Mouse (Mus musculus) liver, embryonic 13.5 days (tissue): ENCODE data around the gene Dnajb3. TPM values are rescaled to one million over a fixed set of nuclear protein-coding genes. Genes with fewer than 3 reads are reported as not detected.
A peak's percentile ranks its signal among the peaks of the same experiment; 100 is the strongest.

Source experiments
- ATAC-seq: fragments of 200-750 bp; cut with Nextera tagmentation; 2 replicates; pipeline ENCODE4 v1.8.0; 2017; ENCODE audit warnings: low read depth, mild to moderate bottlenecking, moderate number of reproducible peaks, moderate library complexity
- DNase-seq: peaks from one replicate; pipeline ENCODE4 v3.0.0; 2022
- H3K27ac ChIP-seq: fragments of 300-500 bp; sonication (generic); 2 replicates; pipeline ENCODE4 v1.5.1; 2015; ENCODE audit warnings: moderate library complexity, mild to moderate bottlenecking, inconsistent platforms
- H3K27me3 ChIP-seq: fragments of 300-500 bp; sonication (generic); 2 replicates; pipeline ENCODE4 v1.6.1; 2015; ENCODE audit warnings: mild to moderate bottlenecking, inconsistent platforms
- H3K36me3 ChIP-seq: fragments of 300-500 bp; sonication (generic); 2 replicates; pipeline ENCODE4 v1.6.1; 2015; ENCODE audit warnings: mild to moderate bottlenecking, inconsistent platforms
- H3K4me1 ChIP-seq: fragments of 300-500 bp; sonication (generic); replicated peaks from 2 replicates; pipeline ENCODE4 v1.6.1; 2015; ENCODE audit warnings: inconsistent platforms
- H3K4me2 ChIP-seq: fragments of 300-500 bp; sonication (generic); 2 replicates; pipeline ENCODE4 v1.6.1; 2015; ENCODE audit warnings: inconsistent platforms, mild to moderate bottlenecking, moderate library complexity
- H3K4me3 ChIP-seq: fragments of 300-500 bp; sonication (generic); replicated peaks from 2 replicates; pipeline ENCODE4 v1.5.1; 2015; ENCODE audit warnings: mild to moderate bottlenecking, inconsistent platforms
- H3K9ac ChIP-seq: fragments of 300-500 bp; sonication (generic); 2 replicates; pipeline ENCODE4 v1.6.1; 2015; ENCODE audit warnings: mild to moderate bottlenecking, inconsistent platforms
- H3K9me3 ChIP-seq: fragments of 300-500 bp; sonication (generic); replicated peaks from 2 replicates; pipeline ENCODE4 v1.6.1; 2016; ENCODE audit warnings: inconsistent platforms
- WGBS: fragments of 180-500 bp; shearing (Covaris S2); methylation state at CpG from one replicate; pipeline ENCODE4 v1.1.7; 2015; ENCODE audit not compliant: insufficient replicate concordance; 5-methylcytosine and 5-hydroxymethylcytosine counted together
- polyA plus RNA-seq: library from polyadenylated mRNA; unstranded; fragments of >200 nt; fragmentation: Nextera tagmentation; extraction: Ambion mirVana; gene quantifications from 2 replicates; pipeline ENCODE4 v1.2.1, GENCODE M21; 2015

Gene Dnajb3
- polyA plus RNA-seq, 1 experiment from 2014 or later: 11.4 TPM

GRCm38 (mm10) chr1:88213766-88214461 lies 8.3 kb upstream of the Dnajb3 start:
- no peaks in the 10 kb centered on the region for H3K36me3 ChIP-seq
- H3K27me3 ChIP-seq: no peaks in the 10 kb centered on the region
- H3K4me2 ChIP-seq: no peak overlapping the region
- WGBS: 60% methylated on average over 2 of the region's 2 CpGs
- no peak overlapping the region for H3K27ac ChIP-seq
- H3K9ac ChIP-seq: no peak overlapping the region
- H3K4me3 ChIP-seq: no peak overlapping the region
- no peaks in the 10 kb centered on the region for H3K4me1 ChIP-seq
- H3K9me3 ChIP-seq: peaks cover 52% of the 10 kb centered on the region
- DNase-seq (no peak), ATAC-seq (0 out of 2 replicates have a peak, but pooled peaks have one; percentile 22)

GRCm38 (mm10) chr1:88213061-88213460 lies 7.5 kb upstream of the Dnajb3 start:
- H3K4me2 ChIP-seq: no peak overlapping the region
- H3K9me3 ChIP-seq: peaks cover 52% of the 10 kb centered on the region
- WGBS: 45% methylated on average over 1 of the region's 1 CpGs
- no peak overlapping the region for H3K27ac ChIP-seq
- peaks cover 8% of the 10 kb centered on the region for H3K4me1 ChIP-seq
- H3K9ac ChIP-seq: no peak overlapping the region
- no peak for ATAC-seq
- no peak overlapping the region for H3K4me3 ChIP-seq
- no peaks in the 10 kb centered on the region for H3K36me3 ChIP-seq
- DNase-seq: no peak
- H3K27me3 ChIP-seq: no peaks in the 10 kb centered on the region

- no peak for DNase-seq
- Histone ChIP-seq H3K9ac (no peak overlapping the region), H3K4me2 (no peak overlapping the region), H3K27me3 (no peaks in the 10 kb centered on the region), H3K36me3 (no peaks in the 10 kb centered on the region), H3K27ac (no peak overlapping the region), H3K9me3 (peaks cover 50% of the 10 kb centered on the region), H3K4me1 (peaks cover 14% of the 10 kb centered on the region), H3K4me3 (no peak overlapping the region)
- ATAC-seq: no peak
- WGBS: 48% methylated on average over 8 of the region's 8 CpGs
Observed at GRCm38 (mm10) chr1:88212341-88213045, 6.9 kb upstream of the Dnajb3 start.

DNA sequence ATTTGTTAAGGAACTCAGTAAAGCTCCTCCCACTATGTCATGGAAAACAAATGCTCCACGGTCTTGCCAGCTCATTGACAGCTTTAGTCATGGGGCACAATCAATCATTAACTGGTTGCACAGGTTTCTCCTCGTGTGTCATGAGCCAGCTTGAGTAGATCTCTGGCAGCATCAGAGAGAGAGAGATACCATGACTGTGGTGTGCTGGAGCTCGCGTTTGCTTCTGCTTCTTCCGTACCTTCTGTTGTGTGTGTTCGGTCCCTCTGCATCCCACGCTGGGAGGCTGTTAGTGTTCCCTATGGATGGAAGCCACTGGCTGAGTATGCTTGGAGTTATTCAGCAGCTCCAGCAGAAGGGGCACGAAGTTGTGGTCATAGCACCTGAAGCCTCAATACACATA lies 6.2 kb upstream of the Dnajb3 start, which contains the start of gene Ugt1a1:
Gene Ugt1a1, plus strand, starts transcription at position 148 of the 400 bp plus-strand sequence.
- Histone ChIP-seq H3K27ac (no peak within 1 kb of the TSS), H3K9me3 (peaks cover 43% of the 10 kb centered on the region), H3K9ac (no peak within 1 kb of the TSS), H3K36me3 (no peaks in the 10 kb centered on the region), H3K4me1 (peaks cover 20% of the 10 kb centered on the region), H3K4me3 (no peak within 1 kb of the TSS), H3K4me2 (no peak within 1 kb of the TSS), H3K27me3 (no peaks in the 10 kb centered on the region)
- DNase-seq (no peak), ATAC-seq (no peak)
- 56% methylated on average over 8 of the region's 8 CpGs for WGBS

DNA sequence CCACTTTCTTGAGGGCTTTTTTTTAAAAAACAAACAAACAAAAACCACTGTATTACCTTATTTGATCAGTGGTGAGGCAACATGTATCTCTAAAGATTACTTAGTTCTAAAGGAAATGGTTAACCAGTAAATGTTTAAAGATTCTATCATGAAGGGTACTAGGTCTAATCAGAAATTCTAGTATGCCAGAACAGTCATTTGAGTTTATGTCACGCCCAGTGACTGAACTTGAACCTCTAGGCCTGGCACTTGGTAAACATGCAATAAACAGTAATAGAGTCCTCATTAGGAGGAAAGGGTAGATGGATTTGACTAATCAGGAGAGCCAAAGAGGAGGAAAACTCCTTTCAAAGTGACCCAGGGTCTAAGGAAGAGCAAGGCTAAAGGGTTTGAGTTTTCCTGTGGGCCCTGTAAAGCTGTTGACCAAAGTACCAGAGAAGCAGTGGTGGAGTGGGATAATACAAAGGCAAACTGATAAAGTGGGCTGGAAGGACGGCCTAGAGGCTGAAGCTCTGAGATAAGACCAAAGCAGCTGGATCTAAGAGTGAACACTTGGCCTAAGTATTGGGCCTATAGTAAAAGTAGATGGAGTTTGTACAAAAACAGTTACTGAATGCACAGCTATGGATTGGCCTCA lies 1.4 kb upstream of the Dnajb3 start:
- Histone ChIP-seq H3K4me2 (peak overlapping the region; percentile 51), H3K27me3 (0 out of 2 replicates have a peak, but pooled peaks cover 2% of the 10 kb centered on the region), H3K27ac (peak overlapping the region; percentile 95), H3K9ac (peak overlapping the region; percentile 57; the same call in 1 of the 2 replicates), H3K36me3 (0 out of 2 replicates have a peak, but pooled peaks cover 3% of the 10 kb centered on the region), H3K4me1 (peaks cover 47% of the 10 kb centered on the region), H3K9me3 (peaks cover 7% of the 10 kb centered on the region), H3K4me3 (no peak overlapping the region)
- WGBS: 18% methylated on average over 2 of the region's 2 CpGs
- ATAC-seq: peak; percentile 90
- DNase-seq: peak; percentile 76

GRCm38 (mm10) chr1:88200456-88200855 lies 5.1 kb downstream of the Dnajb3 start, which contains the start of gene Ugt1a2:
Gene Ugt1a2, plus strand, starts transcription at chr1:88200601.
- H3K4me3 ChIP-seq: no peak within 1 kb of the TSS
- peaks cover 12% of the 10 kb centered on the region; the same call in 1 of the 2 replicates for H3K27me3 ChIP-seq
- H3K36me3 ChIP-seq: 0 out of 2 replicates have a peak, but pooled peaks cover 3% of the 10 kb centered on the region
- ATAC-seq (no peak), DNase-seq (no peak)
- no peak within 1 kb of the TSS for H3K27ac ChIP-seq
- H3K9ac ChIP-seq: no peak within 1 kb of the TSS
- WGBS: 59% methylated on average over 7 of the region's 7 CpGs
- no peak within 1 kb of the TSS for H3K4me2 ChIP-seq
- no peaks in the 10 kb centered on the region for H3K9me3 ChIP-seq
- peaks cover 14% of the 10 kb centered on the region for H3K4me1 ChIP-seq

DNA sequence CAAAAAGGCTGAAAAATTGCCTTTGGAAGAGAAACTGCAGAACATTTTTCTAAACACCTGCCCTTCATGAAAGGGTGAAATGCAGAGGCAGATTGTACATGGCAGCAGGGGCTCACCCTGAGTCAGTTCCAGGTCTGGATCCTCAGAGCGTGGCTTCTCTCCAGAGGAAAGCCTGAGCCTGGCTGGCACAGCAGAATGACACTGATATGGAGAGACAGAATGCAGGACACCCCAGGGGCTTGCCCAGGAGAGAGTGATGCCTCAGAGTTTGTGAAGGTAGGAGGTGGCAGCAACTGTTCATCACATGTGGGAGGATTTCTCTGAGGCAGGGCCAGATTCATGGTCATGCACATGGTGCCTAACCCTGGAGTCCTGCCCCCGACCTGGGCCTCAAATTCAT lies 5.6 kb downstream of the Dnajb3 start:
- DNase-seq (no peak), ATAC-seq (no peak)
- 57% methylated on average over 2 of the region's 2 CpGs for WGBS
- no peak overlapping the region for H3K4me2 ChIP-seq
- 0 out of 2 replicates have a peak, but pooled peaks cover 3% of the 10 kb centered on the region for H3K36me3 ChIP-seq
- peaks cover 9% of the 10 kb centered on the region for H3K4me1 ChIP-seq
- H3K9me3 ChIP-seq: no peaks in the 10 kb centered on the region
- H3K4me3 ChIP-seq: no peak overlapping the region
- no peak overlapping the region for H3K9ac ChIP-seq
- H3K27ac ChIP-seq: no peak overlapping the region
- H3K27me3 ChIP-seq: peaks cover 12% of the 10 kb centered on the region; the same call in 1 of the 2 replicates

- no peak for ATAC-seq
Observed at GRCm38 (mm10) chr1:88197443-88197842, 8.1 kb downstream of the Dnajb3 start.

DNA sequence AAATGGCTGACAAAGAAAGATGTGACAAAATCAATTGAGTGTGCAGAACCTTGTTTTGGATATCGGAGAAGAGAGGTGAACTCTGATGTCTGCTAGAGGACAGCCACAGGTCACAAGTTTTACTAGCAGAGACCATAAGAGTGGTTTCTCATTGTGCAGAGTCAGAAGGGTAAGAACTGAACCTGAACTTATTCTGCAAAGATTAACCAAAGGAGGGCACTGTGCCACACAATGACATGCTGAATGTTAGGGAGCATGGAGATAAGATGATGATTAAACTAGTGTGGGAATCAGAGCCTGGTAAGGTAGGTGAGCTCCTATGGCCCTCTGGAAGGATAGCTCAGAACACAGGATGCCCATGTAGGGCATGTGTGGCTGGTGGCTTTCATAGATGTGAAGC lies 9.9 kb downstream of the Dnajb3 start:
- Histone ChIP-seq H3K9me3 (no peaks in the 10 kb centered on the region), H3K9ac (no peak overlapping the region), H3K27ac (no peak overlapping the region), H3K4me2 (no peak overlapping the region), H3K4me1 (no peaks in the 10 kb centered on the region), H3K27me3 (peaks cover 9% of the 10 kb centered on the region; the same call in 1 of the 2 replicates), H3K4me3 (no peak overlapping the region), H3K36me3 (no peaks in the 10 kb centered on the region)
- WGBS: 58% methylated on average over 1 of the region's 1 CpGs
- DNase-seq (no peak), ATAC-seq (no peak)

More at GRCm38 (mm10) chr1:88197443-88197842, 8.1 kb downstream of the Dnajb3 start:
- Histone ChIP-seq H3K4me3 (no peak overlapping the region), H3K27me3 (peaks cover 9% of the 10 kb centered on the region; the same call in 1 of the 2 replicates), H3K27ac (no peak overlapping the region), H3K9ac (no peak overlapping the region), H3K36me3 (no peaks in the 10 kb centered on the region), H3K9me3 (no peaks in the 10 kb centered on the region), H3K4me2 (no peak overlapping the region), H3K4me1 (no peaks in the 10 kb centered on the region)
- no peak for DNase-seq
- WGBS: 45% methylated on average over 3 of the region's 3 CpGs

- ATAC-seq (no peak), DNase-seq (no peak)
- no peak overlapping the region for H3K27ac ChIP-seq
- no peak overlapping the region for H3K4me3 ChIP-seq
- no peak overlapping the region for H3K9ac ChIP-seq
- no peaks in the 10 kb centered on the region for H3K4me1 ChIP-seq
- H3K9me3 ChIP-seq: no peaks in the 10 kb centered on the region
- no peaks in the 10 kb centered on the region for H3K36me3 ChIP-seq
- H3K27me3 ChIP-seq: no peaks in the 10 kb centered on the region
- no peak overlapping the region for H3K4me2 ChIP-seq
- WGBS: 63% methylated on average over 3 of the region's 3 CpGs
Observed at GRCm38 (mm10) chr1:88192136-88192535, 13.4 kb downstream of the Dnajb3 start.

DNA sequence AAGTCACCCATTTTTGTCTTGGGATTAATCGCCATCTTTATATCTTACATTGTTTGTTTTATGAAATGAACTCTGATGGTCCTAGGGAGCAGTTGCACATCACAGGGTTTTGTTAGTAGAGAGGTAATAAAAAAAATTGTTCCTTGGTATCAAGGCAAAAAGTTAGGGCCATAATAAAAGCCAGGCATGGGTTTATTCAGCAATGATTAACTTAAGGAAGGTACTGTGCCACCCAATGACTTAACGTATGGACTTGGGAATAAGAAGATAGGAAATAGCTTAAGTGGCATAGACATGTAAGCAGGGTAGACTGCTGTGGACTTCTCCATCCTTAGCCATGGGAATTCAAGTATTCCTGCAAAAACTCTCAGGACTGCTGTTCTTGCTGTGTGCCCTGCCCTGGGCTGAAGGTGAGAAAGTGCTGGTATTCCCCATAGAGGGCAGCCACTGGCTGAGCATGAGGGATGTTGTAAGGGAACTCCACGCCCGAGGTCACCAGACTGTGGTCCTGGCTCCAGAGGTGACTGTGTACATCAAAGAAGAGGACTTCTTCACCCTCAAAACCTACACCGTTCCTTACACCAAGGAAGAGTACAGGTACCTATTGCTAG lies 19.2 kb downstream of the Dnajb3 start:
- no peak for DNase-seq
- WGBS: 63% methylated on average over 5 of the region's 5 CpGs
- H3K4me2 ChIP-seq: no peak overlapping the region
- no peaks in the 10 kb centered on the region for H3K36me3 ChIP-seq
- H3K9ac ChIP-seq: no peak overlapping the region
- H3K4me1 ChIP-seq: no peaks in the 10 kb centered on the region
- H3K27me3 ChIP-seq: no peaks in the 10 kb centered on the region
- no peak overlapping the region for H3K4me3 ChIP-seq
- no peak for ATAC-seq
- H3K27ac ChIP-seq: no peak overlapping the region
- H3K9me3 ChIP-seq: no peaks in the 10 kb centered on the region
